ENCODE assay signal across 8 mouse cellular contexts in genomic region chr9:44334396-44335330, GRCm38 (mm10). TPM values are rescaled to one million over a fixed set of nuclear protein-coding genes. Genes with fewer than 3 reads are reported as not detected.
A peak's percentile ranks its signal among the peaks of the same experiment; 100 is the strongest.
DNase-seq lines count a peak whose midpoint lies in the region; ATAC-seq and TF ChIP-seq lines count a peak whose summit lies in the region.

Gene H2afx (plus strand): TSS chr9:44334694.

- peak; percentile 100 for DNase-seq in c-Kit-positive CD71-positive TER-119-positive erythroid progenitor cells, embryonic 14.5 days (ENCODE audit: low spot score)
- DNase-seq in heart, postnatal 0 days (ENCODE audit: low spot score) = peak; percentile 100
- peak; percentile 97 to 99 for DNase-seq in kidney, postnatal 4 days

- H3K9ac ChIP-seq in forebrain, embryonic 12.5 days = peak within 1 kb of the TSS; percentile 100
- H3K9ac ChIP-seq in heart, postnatal 0 days (replicated peaks; ENCODE audit: low read depth, low read length) = peak within 1 kb of the TSS; percentile 94
- H3K9ac ChIP-seq in liver, embryonic 16.5 days (ENCODE audit: low read depth, low read length) = peak within 1 kb of the TSS; percentile 96
- H3K9ac ChIP-seq in neural tube, embryonic 13.5 days = peak within 1 kb of the TSS; percentile 91

- peak; percentile 96 for ATAC-seq in forebrain, embryonic 12.5 days (ENCODE audit: low FRiP score)
- peak; percentile 95 for ATAC-seq in heart, postnatal 0 days (ENCODE audit: insufficient read depth, low read depth)
- ATAC-seq in liver, embryonic 16.5 days (ENCODE audit: low read depth) = peak; percentile 87
- peak; percentile 97 for ATAC-seq in neural tube, embryonic 13.5 days (ENCODE audit: low read depth)

- peak within 1 kb of the TSS; percentile 96 for H3K27ac ChIP-seq in forebrain, embryonic 12.5 days
- H3K27ac ChIP-seq in heart, postnatal 0 days (ENCODE audit: low read depth) = peak within 1 kb of the TSS; percentile 92
- H3K27ac ChIP-seq in liver, embryonic 16.5 days (ENCODE audit: low read length) = peak within 1 kb of the TSS; percentile 99
- peak within 1 kb of the TSS; percentile 95 for H3K27ac ChIP-seq in neural tube, embryonic 13.5 days (replicated peaks)
- H3K27ac ChIP-seq in testis, adult 2 months (ENCODE audit: control insufficient read depth, insufficient read depth, low read depth, low read length) = peak within 1 kb of the TSS; percentile 98

- peak; percentile 100 for TF ChIP-seq POLR2A in testis, adult 2 months (IDR thresholded peaks at IDR 0.05; ENCODE audit: control insufficient read depth, low read depth, low read length)

- TF ChIP-seq CTCF in E14TG2a.4 (conservative IDR thresholded peaks at IDR 0.05; ENCODE audit: low read length) = no peak
- TF ChIP-seq CTCF in heart, postnatal 0 days (IDR thresholded peaks at IDR 0.05; ENCODE audit: low read depth) = peak; percentile 52
- peak; percentile 18; the same call in 1 of the 2 replicates for TF ChIP-seq CTCF in testis, adult 2 months (IDR thresholded peaks at IDR 0.05; ENCODE audit: control insufficient read depth, insufficient read depth, insufficient replicate concordance, low read depth, low read length)

- H3K4me1 ChIP-seq in E14TG2a.4 (replicated peaks; ENCODE audit: low read depth, low read length) = peaks cover 50% of the 10 kb centered on the region
- peaks cover 23% of the 10 kb centered on the region for H3K4me1 ChIP-seq in forebrain, embryonic 12.5 days
- peaks cover 14% of the 10 kb centered on the region for H3K4me1 ChIP-seq in heart, postnatal 0 days (ENCODE audit: control insufficient read depth, insufficient read depth)
- peaks cover 28% of the 10 kb centered on the region for H3K4me1 ChIP-seq in liver, embryonic 16.5 days (ENCODE audit: control insufficient read depth, low read depth, low read length)
- H3K4me1 ChIP-seq in neural tube, embryonic 13.5 days (replicated peaks) = peaks cover 27% of the 10 kb centered on the region
- peaks cover 7% of the 10 kb centered on the region for H3K4me1 ChIP-seq in testis, adult 2 months (ENCODE audit: control insufficient read depth, insufficient read depth, low read length)

- no peaks in the 10 kb centered on the region for H3K27me3 ChIP-seq in E14TG2a.4 (ENCODE audit: insufficient read depth, low read length)
- H3K27me3 ChIP-seq in forebrain, embryonic 12.5 days = no peaks in the 10 kb centered on the region
- H3K27me3 ChIP-seq in heart, postnatal 0 days (ENCODE audit: control insufficient read depth, insufficient read depth, low read length) = no peaks in the 10 kb centered on the region
- no peaks in the 10 kb centered on the region for H3K27me3 ChIP-seq in liver, embryonic 16.5 days (ENCODE audit: control insufficient read depth, insufficient read depth, low read depth, low read length)
- no peaks in the 10 kb centered on the region for H3K27me3 ChIP-seq in neural tube, embryonic 13.5 days
- H3K27me3 ChIP-seq in testis, adult 2 months (ENCODE audit: control insufficient read depth, insufficient read depth, low read length) = no peaks in the 10 kb centered on the region

- H3K36me3 ChIP-seq in E14TG2a.4 (ENCODE audit: insufficient read depth, low read length) = peaks cover 66% of the 10 kb centered on the region
- peaks cover 68% of the 10 kb centered on the region for H3K36me3 ChIP-seq in forebrain, embryonic 12.5 days (replicated peaks)
- peaks cover 60% of the 10 kb centered on the region for H3K36me3 ChIP-seq in heart, postnatal 0 days (replicated peaks; ENCODE audit: control insufficient read depth, insufficient read depth, low read length)
- peaks cover 65% of the 10 kb centered on the region for H3K36me3 ChIP-seq in liver, embryonic 16.5 days (ENCODE audit: control insufficient read depth, insufficient read depth)
- H3K36me3 ChIP-seq in neural tube, embryonic 13.5 days = peaks cover 58% of the 10 kb centered on the region
- peaks cover 7% of the 10 kb centered on the region for H3K36me3 ChIP-seq in testis, adult 2 months (ENCODE audit: control insufficient read depth, insufficient read depth, low read length)

- H3K4me3 ChIP-seq in E14TG2a.4 (replicated peaks; ENCODE audit: low read length) = peak within 1 kb of the TSS; percentile 98
- peak within 1 kb of the TSS; percentile 83 for H3K4me3 ChIP-seq in forebrain, embryonic 12.5 days (replicated peaks)
- peak within 1 kb of the TSS; percentile 92 for H3K4me3 ChIP-seq in heart, postnatal 0 days (ENCODE audit: low read depth, low read length)
- peak within 1 kb of the TSS; percentile 85 for H3K4me3 ChIP-seq in liver, embryonic 16.5 days (ENCODE audit: low read depth, low read length)
- peak within 1 kb of the TSS; percentile 93 for H3K4me3 ChIP-seq in neural tube, embryonic 13.5 days
- H3K4me3 ChIP-seq in testis, adult 2 months (ENCODE audit: control insufficient read depth, low read depth, low read length) = peak within 1 kb of the TSS; percentile 98

- under 1% methylated on average over 87 of the region's 91 CpGs for WGBS in forebrain, embryonic 12.5 days
- under 1% methylated on average over 74 of the region's 91 CpGs for WGBS in heart, postnatal 0 days
- under 1% methylated on average over 88 of the region's 91 CpGs for WGBS in liver, embryonic 16.5 days (ENCODE audit: insufficient replicate concordance)
- WGBS in neural tube, embryonic 13.5 days = under 1% methylated on average over 85 of the region's 91 CpGs

- peak within 1 kb of the TSS; percentile 69 for H3K4me2 ChIP-seq in forebrain, embryonic 12.5 days
- peak within 1 kb of the TSS; percentile 98 for H3K4me2 ChIP-seq in heart, postnatal 0 days (ENCODE audit: low read depth, low read length)
- peak within 1 kb of the TSS; percentile 79 for H3K4me2 ChIP-seq in liver, embryonic 16.5 days (ENCODE audit: low read depth, low read length)
- H3K4me2 ChIP-seq in neural tube, embryonic 13.5 days = peak within 1 kb of the TSS; percentile 72

- no peaks in the 10 kb centered on the region for H3K9me3 ChIP-seq in E14TG2a.4 (ENCODE audit: low read length)
- peaks cover 5% of the 10 kb centered on the region; the same call in 1 of the 2 replicates for H3K9me3 ChIP-seq in forebrain, embryonic 12.5 days
- no peaks in the 10 kb centered on the region for H3K9me3 ChIP-seq in heart, postnatal 0 days (replicated peaks; ENCODE audit: control insufficient read depth, low read length)
- H3K9me3 ChIP-seq in liver, embryonic 16.5 days (replicated peaks; ENCODE audit: control insufficient read depth, low read length) = no peaks in the 10 kb centered on the region
- no peaks in the 10 kb centered on the region for H3K9me3 ChIP-seq in neural tube, embryonic 13.5 days

- TF ChIP-seq EP300 in heart, postnatal 0 days (IDR thresholded peaks at IDR 0.05; ENCODE audit: low read depth) = peak; percentile 90; the same call in 1 of the 2 replicates

RNA-seq across cellular contexts. Expression of gene H2afx, which starts in this region (rescaled TPM):
- polyA plus RNA-seq in forebrain, embryonic 12.5 days (2016; fragmentation: Nextera tagmentation; extraction: Ambion mirVana) = 477 and 482 TPM in 2 replicates
- 285 and 447 TPM in 2 replicates for total RNA-seq in heart, postnatal 0 days (2014; rRNA removed; ENCODE audit: low replicate concordance)
- polyA plus RNA-seq in heart, postnatal 0 days (2015; fragmentation: Nextera tagmentation; extraction: Ambion mirVana) = 69.3 and 71.2 TPM in 2 replicates
- 191 and 216 TPM in 2 replicates for polyA plus RNA-seq in liver, embryonic 16.5 days (2015; fragmentation: Nextera tagmentation; extraction: Ambion mirVana)
- polyA plus RNA-seq in neural tube, embryonic 13.5 days (2015; fragmentation: Nextera tagmentation; extraction: Ambion mirVana) = 131 TPM in 2 replicates
- polyA plus RNA-seq in testis, adult 2 months (2012; rRNA removed) = 107 TPM in 2 replicates

Comparison
In these comparisons a context has a peak if more than half of its experiments do, and no peak if none do; other contexts are left out.
1. Peak in every context shown above with its lines: DNase-seq, ATAC-seq, H3K4me3 ChIP-seq and H3K27ac ChIP-seq.